Mouse (Mus musculus): Measurements from ENCODE around the gene Lbr. TPM values are rescaled to one million over a fixed set of nuclear protein-coding genes. Genes with fewer than 3 reads are reported as not detected.
"Not testable (repeated sequence)": the region's sequence is repeated elsewhere in the genome, so short reads cannot be mapped to it uniquely, and the experiment has no call there.

The Lbr gene
- total and polyA plus RNA-seq, 2 experiments from 2014 or later: 29.1 to 39.8 TPM

- H3K9me3 ChIP-seq (ENCODE audit: low read length): no peaks in the 10 kb centered on the region
- 16% methylated on average over 2 of the region's 2 CpGs for WGBS
- no peak overlapping the region for H3K4me3 ChIP-seq (ENCODE audit: low read length)
- 0 out of 2 replicates have a peak, but pooled peaks cover 5% of the 10 kb centered on the region for H3K4me1 ChIP-seq (ENCODE audit: insufficient read depth, low read length)
- H3K9ac ChIP-seq (replicated peaks; ENCODE audit: low read length): no peak overlapping the region
- no peaks in the 10 kb centered on the region for H3K27me3 ChIP-seq (ENCODE audit: insufficient read depth, low read length)
- ATAC-seq: no peak
- DNase-seq (ENCODE audit: low spot score): peak; percentile 73
- no peaks in the 10 kb centered on the region for H3K36me3 ChIP-seq (ENCODE audit: insufficient read depth, low read length)
- no peak overlapping the region for H3K27ac ChIP-seq
- H3K4me2 ChIP-seq (ENCODE audit: low read depth, low read length): no peak overlapping the region
- TF ChIP-seq CTCF (IDR thresholded peaks at IDR 0.05; ENCODE audit: low read depth): no peak
These were observed 49.3 kb downstream of the Lbr start for GRCm38 (mm10) chr1:181793541-181793940.

- DNase-seq (ENCODE audit: low spot score) (no peak), ATAC-seq (no peak)
- Histone ChIP-seq H3K4me2 (ENCODE audit: low read depth, low read length) (no peak overlapping the region), H3K4me1 (ENCODE audit: insufficient read depth, low read length) (0 out of 2 replicates have a peak, but pooled peaks cover 5% of the 10 kb centered on the region), H3K4me3 (ENCODE audit: low read length) (no peak overlapping the region), H3K9me3 (ENCODE audit: low read length) (no peaks in the 10 kb centered on the region), H3K9ac (replicated peaks; ENCODE audit: low read length) (no peak overlapping the region), H3K27me3 (ENCODE audit: insufficient read depth, low read length) (no peaks in the 10 kb centered on the region), H3K27ac (no peak overlapping the region), H3K36me3 (ENCODE audit: insufficient read depth, low read length) (no peaks in the 10 kb centered on the region)
- no peak for TF ChIP-seq CTCF (IDR thresholded peaks at IDR 0.05; ENCODE audit: low read depth)
- WGBS: 26% methylated on average over 6 of the region's 6 CpGs
These were observed 52.9 kb downstream of the Lbr start for GRCm38 (mm10) chr1:181789952-181790351.

GRCm38 (mm10) chr1:181782600-181782999 is 60.2 kb downstream of the Lbr start:
- H3K27me3 ChIP-seq (ENCODE audit: insufficient read depth, low read length); H3K4me1 ChIP-seq (ENCODE audit: insufficient read depth, low read length); DNase-seq (ENCODE audit: low spot score); ATAC-seq; H3K4me3 ChIP-seq (ENCODE audit: low read length); H3K9me3 ChIP-seq (ENCODE audit: low read length); H3K27ac ChIP-seq; H3K9ac ChIP-seq (replicated peaks; ENCODE audit: low read length); H3K4me2 ChIP-seq (ENCODE audit: low read depth, low read length); H3K36me3 ChIP-seq (ENCODE audit: insufficient read depth, low read length): not testable (repeated sequence)
- WGBS: 94% methylated on average over 11 of the region's 11 CpGs

GRCm38 (mm10) chr1:181776541-181776940 is 66.3 kb downstream of the Lbr start:
- no peaks in the 10 kb centered on the region for H3K36me3 ChIP-seq (ENCODE audit: insufficient read depth, low read length)
- no peak for TF ChIP-seq CTCF (IDR thresholded peaks at IDR 0.05; ENCODE audit: low read depth)
- ATAC-seq (no peak), DNase-seq (ENCODE audit: low spot score) (no peak)
- no peak overlapping the region for H3K27ac ChIP-seq
- no peak overlapping the region for H3K9ac ChIP-seq (replicated peaks; ENCODE audit: low read length)
- H3K4me3 ChIP-seq (ENCODE audit: low read length): no peak overlapping the region
- H3K27me3 ChIP-seq (ENCODE audit: insufficient read depth, low read length): no peaks in the 10 kb centered on the region
- H3K9me3 ChIP-seq (ENCODE audit: low read length): no peaks in the 10 kb centered on the region
- no peaks in the 10 kb centered on the region for H3K4me1 ChIP-seq (ENCODE audit: insufficient read depth, low read length)
- no peak overlapping the region for H3K4me2 ChIP-seq (ENCODE audit: low read depth, low read length)
- 65% methylated on average over 1 of the region's 1 CpGs for WGBS

- no peaks in the 10 kb centered on the region for H3K27me3 ChIP-seq (ENCODE audit: insufficient read depth, low read length)
- H3K27ac ChIP-seq: no peak overlapping the region
- H3K4me1 ChIP-seq (ENCODE audit: insufficient read depth, low read length): no peaks in the 10 kb centered on the region
- no peaks in the 10 kb centered on the region for H3K9me3 ChIP-seq (ENCODE audit: low read length)
- H3K4me2 ChIP-seq (ENCODE audit: low read depth, low read length): no peak overlapping the region
- H3K9ac ChIP-seq (replicated peaks; ENCODE audit: low read length): no peak overlapping the region
- DNase-seq (ENCODE audit: low spot score) (no peak), ATAC-seq (no peak)
- no peak for TF ChIP-seq CTCF (IDR thresholded peaks at IDR 0.05; ENCODE audit: low read depth)
- 90% methylated on average over 3 of the region's 3 CpGs for WGBS
- H3K4me3 ChIP-seq (ENCODE audit: low read length): no peak overlapping the region
- no peaks in the 10 kb centered on the region for H3K36me3 ChIP-seq (ENCODE audit: insufficient read depth, low read length)
These were observed 71.0 kb downstream of the Lbr start for GRCm38 (mm10) chr1:181771871-181772270.

GRCm38 (mm10) chr1:181769392-181769791 is 73.5 kb downstream of the Lbr start:
- 55% methylated on average over 14 of the region's 14 CpGs for WGBS
- no peak overlapping the region for H3K9ac ChIP-seq (replicated peaks; ENCODE audit: low read length)
- H3K27me3 ChIP-seq (ENCODE audit: insufficient read depth, low read length): no peaks in the 10 kb centered on the region
- ATAC-seq (no peak), DNase-seq (ENCODE audit: low spot score) (peak; percentile 27)
- H3K9me3 ChIP-seq (ENCODE audit: low read length): no peaks in the 10 kb centered on the region
- H3K36me3 ChIP-seq (ENCODE audit: insufficient read depth, low read length): no peaks in the 10 kb centered on the region
- TF ChIP-seq CTCF (IDR thresholded peaks at IDR 0.05; ENCODE audit: low read depth): peak; percentile 54
- H3K4me3 ChIP-seq (ENCODE audit: low read length): no peak overlapping the region
- H3K27ac ChIP-seq: no peak overlapping the region
- no peak overlapping the region for H3K4me2 ChIP-seq (ENCODE audit: low read depth, low read length)
- H3K4me1 ChIP-seq (ENCODE audit: insufficient read depth, low read length): no peaks in the 10 kb centered on the region

Other genes with a start within 250 kb of the Lbr start
- 65.6 and 73.2 TPM in 2 replicates for gene Enah, start 176.9 kb upstream of the Lbr start, total RNA-seq (2014; rRNA removed)
- gene Enah, start 176.9 kb upstream of the Lbr start, polyA plus RNA-seq (2015; fragmentation: Nextera tagmentation; extraction: Ambion mirVana): 20.7 and 23.3 TPM in 2 replicates